Mouse (Mus musculus): ENCODE results near the gene Gm45021. TPM values are rescaled to one million over a fixed set of nuclear protein-coding genes. Genes with fewer than 3 reads are reported as not detected.

The Gm45021 gene
- polyA plus RNA-seq (2021) = not detected

- DNase-seq (ENCODE audit: low read depth, low spot score) (no peak), ATAC-seq (no peak)
- CTCF ChIA-PET = interaction anchor here (1.7 kb wide), 1 partner anchor 369 kb away, joined by 3 read pairs; no protein-coding TSS in a partner anchor
- in situ Hi-C loops (cut with MboI; ENCODE audit: low pct_unique_long_range_greater_than_20kb) = no loop called here
- POLR2A ChIA-PET = no interaction called here
- no peak for TF ChIP-seq CTCF (IDR thresholded peaks at IDR 0.05)
- no peaks in the 10 kb centered on the region for H3K27me3 ChIP-seq
These were observed at the start of gene Gm45021 for GRCm38 (mm10) chr6:48589194-48589750. Gene Gm45021 (plus strand): TSS chr6:48589610.

DNA sequence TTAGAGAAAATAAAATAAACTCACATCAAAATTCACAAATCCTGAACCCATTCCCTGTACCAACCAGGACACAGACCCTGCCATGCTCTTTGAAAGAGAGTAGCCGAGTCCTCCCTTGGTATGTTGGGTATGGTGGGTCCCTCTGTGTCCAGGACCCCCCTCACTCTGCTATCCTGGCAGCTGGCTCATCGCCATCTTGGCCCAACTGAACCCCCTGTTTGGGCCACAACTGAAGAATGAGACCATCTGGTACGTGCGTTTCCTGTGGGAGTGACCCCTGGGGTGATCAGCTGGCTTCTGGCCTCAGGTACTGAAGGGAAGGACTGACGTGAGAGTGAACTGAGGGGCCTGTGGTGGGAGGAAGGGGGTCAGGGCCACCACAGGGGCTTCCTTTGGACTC is 49.5 kb upstream of the Gm45021 start:
- DNase-seq (ENCODE audit: low read depth, low spot score) (no peak), ATAC-seq (no peak)
- H3K27me3 ChIP-seq = no peaks in the 10 kb centered on the region
- CTCF ChIA-PET = interaction anchor here (0.5 to 2.6 kb wide), 8 partner anchors 8 to 418 kb away, joined by 3 to 9 read pairs (median 4); partner anchors contain the start of gene Gimap8
- POLR2A ChIA-PET = no interaction called here
- in situ Hi-C loops (cut with MboI; ENCODE audit: low pct_unique_long_range_greater_than_20kb) = loop anchor here (5.0 kb wide), 2 partner anchors 87 to 363 kb away; partner anchors contain the start of gene AI854703
- TF ChIP-seq CTCF (IDR thresholded peaks at IDR 0.05) = no peak

GRCm38 (mm10) chr6:48540721-48541120 is 48.7 kb upstream of the Gm45021 start:
- H3K27me3 ChIP-seq = no peaks in the 10 kb centered on the region
- ATAC-seq (no peak), DNase-seq (ENCODE audit: low read depth, low spot score) (no peak)
- no peak for TF ChIP-seq CTCF (IDR thresholded peaks at IDR 0.05)
- POLR2A ChIA-PET = no interaction called here
- CTCF ChIA-PET = interaction anchor here (1.2 to 2.6 kb wide), 4 partner anchors 11 to 106 kb away, joined by 3 to 9 read pairs (median 4); partner anchors contain the start of gene Gimap8
- in situ Hi-C loops (cut with MboI; ENCODE audit: low pct_unique_long_range_greater_than_20kb) = no loop called here

DNA sequence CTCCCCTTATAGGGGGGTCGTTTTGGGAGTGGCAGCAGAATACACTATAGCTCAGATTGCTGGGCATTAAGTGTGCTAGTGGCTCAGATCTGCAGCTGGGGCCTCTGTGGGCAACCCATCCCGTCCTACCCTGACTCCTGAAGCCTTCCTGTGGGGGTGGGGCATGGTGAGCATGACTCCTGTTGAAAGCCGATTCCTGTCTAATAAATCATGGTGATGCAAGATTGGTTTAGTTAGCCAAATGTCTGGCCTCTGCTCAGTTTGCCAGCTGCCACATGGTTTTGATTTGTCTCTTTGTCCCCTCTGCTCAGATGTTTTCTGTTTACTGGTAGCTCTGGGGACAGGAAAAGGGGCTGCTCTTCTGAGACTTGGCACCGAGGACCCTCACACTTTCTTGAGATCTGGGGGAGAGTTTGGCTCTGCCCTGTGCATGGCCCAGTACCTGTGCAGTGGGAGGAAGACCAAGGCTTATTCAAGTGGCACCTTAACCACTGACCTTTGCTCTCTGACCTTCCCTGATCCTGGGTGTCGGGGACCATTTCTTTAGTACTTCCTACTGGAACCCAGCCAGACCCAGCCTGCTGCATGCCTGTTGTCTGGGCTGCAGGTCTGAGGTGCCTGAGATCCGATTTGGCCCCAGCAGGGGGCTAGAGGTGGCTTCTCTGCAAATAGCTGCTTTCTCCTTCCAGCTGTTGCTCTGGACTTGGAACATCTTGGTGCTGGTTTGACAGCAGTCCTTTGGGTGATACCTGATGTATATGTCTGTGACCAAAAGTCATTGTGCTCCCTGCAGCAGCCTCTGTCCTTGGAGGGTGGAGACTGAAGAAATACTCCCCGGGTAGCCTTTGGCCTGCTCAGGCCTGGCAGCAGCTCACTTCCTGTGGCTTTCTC is 47.6 kb upstream of the Gm45021 start:
- no peaks in the 10 kb centered on the region for H3K27me3 ChIP-seq
- ATAC-seq = no peak
- ChIA-PET CTCF (interaction anchor here (0.9 to 2.6 kb wide), 3 partner anchors 105 to 316 kb away, joined by 3 to 9 read pairs (median 4); partner anchors contain the start of gene Gimap8), POLR2A (no interaction called here)
- in situ Hi-C loops (cut with MboI; ENCODE audit: low pct_unique_long_range_greater_than_20kb) = no loop called here
- no peak for TF ChIP-seq CTCF (IDR thresholded peaks at IDR 0.05)
- DNase-seq (ENCODE audit: low read depth, low spot score) = no peak

GRCm38 (mm10) chr6:48542631-48543030 is 46.8 kb upstream of the Gm45021 start:
- in situ Hi-C loops (cut with MboI; ENCODE audit: low pct_unique_long_range_greater_than_20kb) = no loop called here

DNA sequence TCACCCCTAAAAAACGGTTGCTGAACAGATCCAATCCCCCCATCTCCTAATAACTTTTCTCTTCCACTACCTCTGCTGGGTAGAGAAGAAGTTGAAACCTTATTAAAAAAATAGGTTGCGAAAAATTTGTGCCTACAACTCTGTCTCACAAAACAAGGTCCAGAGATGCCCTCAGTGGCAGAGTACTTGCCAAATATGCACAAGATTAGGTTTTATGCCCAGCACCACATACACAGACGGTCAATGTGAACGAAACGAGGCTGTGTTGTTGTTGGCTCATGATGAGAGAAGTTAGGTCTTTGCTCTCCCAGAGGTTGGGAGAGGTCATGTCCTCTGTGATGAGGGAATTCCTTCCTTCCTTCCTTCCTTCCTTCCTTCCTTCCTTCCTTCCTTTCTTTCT is 44.2 kb upstream of the Gm45021 start:
- TF ChIP-seq CTCF (IDR thresholded peaks at IDR 0.05) = no peak
- ChIA-PET POLR2A (interaction anchor here (0.7 kb wide), 1 partner anchor 34 kb away, joined by 11 read pairs; no protein-coding TSS in a partner anchor), CTCF (interaction anchor here (0.9 to 3.2 kb wide), 2 partner anchors 92 to 101 kb away, joined by 3 to 13 read pairs; partner anchors contain the start of gene Gimap8)
- DNase-seq (ENCODE audit: low read depth, low spot score) (no peak), ATAC-seq (no peak)
- no peaks in the 10 kb centered on the region for H3K27me3 ChIP-seq
- in situ Hi-C loops (cut with MboI; ENCODE audit: low pct_unique_long_range_greater_than_20kb) = no loop called here

More at GRCm38 (mm10) chr6:48542631-48543030, 46.8 kb upstream of the Gm45021 start:
- DNase-seq (ENCODE audit: low read depth, low spot score) = no peak
- H3K27me3 ChIP-seq = no peaks in the 10 kb centered on the region
- no peak for TF ChIP-seq CTCF (IDR thresholded peaks at IDR 0.05)
- ChIA-PET CTCF (interaction anchor here (0.9 to 1.2 kb wide), 3 partner anchors 105 to 364 kb away, joined by 3 to 4 read pairs (median 3); partner anchors contain the start of gene Gimap8), POLR2A (no interaction called here)
- ATAC-seq = no peak

- ATAC-seq = no peak
- in situ Hi-C loops (cut with MboI; ENCODE audit: low pct_unique_long_range_greater_than_20kb) = no loop called here
- no peak for TF ChIP-seq CTCF (IDR thresholded peaks at IDR 0.05)
- ChIA-PET POLR2A (no interaction called here), CTCF (interaction anchor here (1.1 to 3.2 kb wide), 2 partner anchors 36 to 100 kb away, joined by 3 to 13 read pairs; partner anchors contain the start of gene Gimap8)
- DNase-seq (ENCODE audit: low read depth, low spot score) = no peak
- peaks cover under 1% of the 10 kb centered on the region for H3K27me3 ChIP-seq
These were observed 43.1 kb upstream of the Gm45021 start for GRCm38 (mm10) chr6:48546271-48546670.

DNA sequence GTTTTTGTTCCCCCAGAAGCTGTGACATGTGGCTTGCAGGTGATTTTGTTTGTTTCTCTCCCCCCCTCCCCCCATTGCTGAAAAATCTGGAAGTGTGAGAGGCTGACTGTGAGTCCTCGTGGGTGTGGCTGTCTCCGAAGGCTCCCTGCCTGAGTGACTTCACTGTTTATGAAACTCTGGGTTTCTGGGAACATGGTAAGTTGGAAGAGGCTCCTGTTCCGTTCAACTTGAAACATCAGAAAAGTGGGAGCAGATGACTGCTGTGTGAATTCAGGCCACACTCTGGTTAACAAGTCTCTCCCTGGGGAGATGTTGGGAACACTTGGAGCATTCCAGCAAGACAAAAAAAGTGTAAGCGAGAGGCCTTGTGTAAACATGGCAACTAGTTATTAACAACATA is 42.6 kb upstream of the Gm45021 start:
- TF ChIP-seq CTCF (IDR thresholded peaks at IDR 0.05) = no peak
- ChIA-PET POLR2A (no interaction called here), CTCF (interaction anchor here (1.1 to 3.2 kb wide), 3 partner anchors 8 to 99 kb away, joined by 3 to 13 read pairs (median 5); partner anchors contain the start of gene Gimap8)
- ATAC-seq (no peak), DNase-seq (ENCODE audit: low read depth, low spot score) (no peak)
- in situ Hi-C loops (cut with MboI; ENCODE audit: low pct_unique_long_range_greater_than_20kb) = no loop called here
- H3K27me3 ChIP-seq = peaks cover 4% of the 10 kb centered on the region

- ATAC-seq (no peak), DNase-seq (ENCODE audit: low read depth, low spot score) (no peak)
- peaks cover 4% of the 10 kb centered on the region for H3K27me3 ChIP-seq
- ChIA-PET POLR2A (no interaction called here), CTCF (interaction anchor here (1.1 to 3.2 kb wide), 3 partner anchors 9 to 372 kb away, joined by 3 to 13 read pairs (median 5); partner anchors contain the start of gene Gimap8)
- in situ Hi-C loops (cut with MboI; ENCODE audit: low pct_unique_long_range_greater_than_20kb) = no loop called here
- TF ChIP-seq CTCF (IDR thresholded peaks at IDR 0.05) = no peak
These were observed 41.1 kb upstream of the Gm45021 start for GRCm38 (mm10) chr6:48548314-48548713.

- DNase-seq (ENCODE audit: low read depth, low spot score) = no peak
These were observed 36.5 kb upstream of the Gm45021 start for GRCm38 (mm10) chr6:48552918-48553317.

More at GRCm38 (mm10) chr6:48552918-48553317, 36.5 kb upstream of the Gm45021 start:
- in situ Hi-C loops (cut with MboI; ENCODE audit: low pct_unique_long_range_greater_than_20kb) = no loop called here
- CTCF ChIA-PET = interaction anchor here (1.0 to 1.3 kb wide), 2 partner anchors 14 to 92 kb away, joined by 3 to 4 read pairs; no protein-coding TSS in a partner anchor
- H3K27me3 ChIP-seq = peaks cover 4% of the 10 kb centered on the region
- TF ChIP-seq CTCF (IDR thresholded peaks at IDR 0.05) = no peak
- peak; percentile 29 for ATAC-seq
- POLR2A ChIA-PET = interaction anchor here (0.5 to 1.5 kb wide), 2 partner anchors 10 to 41 kb away, joined by 3 read pairs; partner anchors contain the start of genes Gm44965 and Repin1

All from Patski (cell line).